8 mouse cellular contexts compared by ENCODE assay signal in the genomic region with DNA sequence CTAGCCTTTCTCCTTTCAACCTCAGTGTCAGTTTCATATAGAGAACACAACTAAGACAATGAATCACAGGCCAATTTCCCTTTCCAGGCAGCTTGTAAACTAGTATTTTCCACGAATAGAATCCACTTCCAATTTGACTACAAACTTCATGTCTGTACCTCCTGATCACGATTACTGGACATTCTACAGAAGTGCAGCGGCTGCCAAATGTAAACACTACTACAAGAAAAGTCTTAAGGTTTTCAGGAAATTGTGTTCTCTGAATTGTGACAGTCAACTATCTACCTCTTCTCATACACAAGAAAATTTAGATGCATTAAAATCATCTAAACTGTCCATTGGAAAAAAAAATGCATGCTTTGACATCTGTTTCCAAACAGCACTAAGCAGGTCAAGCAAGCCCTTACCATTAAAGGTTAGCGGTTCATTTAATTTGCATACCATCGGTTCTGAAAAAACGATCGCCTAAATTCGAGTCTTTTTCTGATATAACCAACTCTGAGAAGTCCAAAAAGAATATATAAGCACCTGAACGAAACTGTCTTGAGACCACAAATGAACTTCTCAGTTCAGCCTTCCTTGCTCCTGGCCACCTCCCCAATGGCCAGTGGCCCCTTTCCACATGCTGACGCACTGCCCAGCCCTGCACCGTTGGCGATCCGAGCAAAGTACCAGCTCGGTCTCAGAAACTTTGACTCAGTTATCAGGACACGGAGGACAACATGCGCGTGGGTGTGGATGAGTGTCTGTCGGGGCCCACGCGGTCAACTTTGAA. TPM values are rescaled to one million over a fixed set of nuclear protein-coding genes. Genes with fewer than 3 reads are reported as not detected.
DNase-seq lines count a peak whose midpoint lies in the region; ATAC-seq and TF ChIP-seq lines count a peak whose summit lies in the region.

No protein-coding gene starts in this region.

- 7% methylated on average over 20 of the region's 20 CpGs for WGBS in kidney, postnatal 0 days
- 10% methylated on average over 20 of the region's 20 CpGs for WGBS in forebrain, embryonic 11.5 days
- 9% methylated on average over 20 of the region's 20 CpGs for WGBS in hindbrain, embryonic 16.5 days
- 13% methylated on average over 20 of the region's 20 CpGs for WGBS in midbrain, embryonic 10.5 days

- H3K4me1 ChIP-seq in kidney, postnatal 0 days (replicated peaks; ENCODE audit: insufficient read depth, low read length), result no peaks in the 10 kb centered on the region
- no peaks in the 10 kb centered on the region for H3K4me1 ChIP-seq in ES-E14 (ENCODE audit: control insufficient read depth in 2 of 2, insufficient read depth in 2 of 2, low read length in 2 of 2, poor library complexity in 1 of 2)
- H3K4me1 ChIP-seq in forebrain, embryonic 11.5 days (replicated peaks; ENCODE audit: control insufficient read depth, insufficient read depth, low read length), result peaks cover 2% of the 10 kb centered on the region; the same call in 1 of the 2 replicates
- H3K4me1 ChIP-seq in hindbrain, embryonic 16.5 days (ENCODE audit: control insufficient read depth, insufficient read depth, low read depth, low read length), result peaks cover 4% of the 10 kb centered on the region
- peaks cover 14% of the 10 kb centered on the region for H3K4me1 ChIP-seq in midbrain, embryonic 10.5 days

- H3K4me2 ChIP-seq in kidney, postnatal 0 days (ENCODE audit: low read length), result peak overlapping the region; percentile 88
- H3K4me2 ChIP-seq in forebrain, embryonic 11.5 days (ENCODE audit: low read depth, low read length, severe bottlenecking), result peak overlapping the region; percentile 97
- H3K4me2 ChIP-seq in hindbrain, embryonic 16.5 days (ENCODE audit: low read length), result peak overlapping the region; percentile 71

- H3K9me3 ChIP-seq in kidney, postnatal 0 days (replicated peaks; ENCODE audit: low read length), result no peaks in the 10 kb centered on the region
- H3K9me3 ChIP-seq in ES-E14 (ENCODE audit: control insufficient read depth, insufficient read depth, low read depth, low read length), result no peaks in the 10 kb centered on the region
- H3K9me3 ChIP-seq in forebrain, embryonic 11.5 days (ENCODE audit: control insufficient read depth, low read length), result no peaks in the 10 kb centered on the region
- no peaks in the 10 kb centered on the region for H3K9me3 ChIP-seq in hindbrain, embryonic 16.5 days (ENCODE audit: control insufficient read depth, low read length)
- H3K9me3 ChIP-seq in midbrain, embryonic 10.5 days (replicated peaks), result no peaks in the 10 kb centered on the region

- in situ Hi-C loops in ES-E14 (cut with MboI; ENCODE audit: low sequenced_read_pairs in 2 of 2, unreplicated experiment in 2 of 2), result no loop called here

- no peak for TF ChIP-seq CTCF in kidney, postnatal 0 days (IDR thresholded peaks at IDR 0.05; ENCODE audit: low read depth)

- H3K27ac ChIP-seq in kidney, postnatal 0 days, result 0 out of 2 replicates have a peak overlapping the region, but pooled peaks have one; percentile 72
- no peak overlapping the region for H3K27ac ChIP-seq in ES-E14 (ENCODE audit: insufficient read depth, low read depth, low read length, poor library complexity, severe bottlenecking)
- H3K27ac ChIP-seq in forebrain, embryonic 11.5 days (ENCODE audit: low read depth, low read length), result no peak overlapping the region
- H3K27ac ChIP-seq in hindbrain, embryonic 16.5 days (ENCODE audit: low read depth, low read length), result no peak overlapping the region
- peak overlapping the region; percentile 88; the same call in 1 of the 2 replicates for H3K27ac ChIP-seq in midbrain, embryonic 10.5 days (replicated peaks)

- peak overlapping the region; percentile 85 for H3K9ac ChIP-seq in kidney, postnatal 0 days (ENCODE audit: low read depth, low read length)
- H3K9ac ChIP-seq in ES-E14 (ENCODE audit: insufficient read depth, low read depth, low read length, poor library complexity, severe bottlenecking), result peak overlapping the region; percentile 81
- peak overlapping the region; percentile 82 for H3K9ac ChIP-seq in forebrain, embryonic 11.5 days (ENCODE audit: low read length)
- peak overlapping the region; percentile 82 for H3K9ac ChIP-seq in hindbrain, embryonic 16.5 days (ENCODE audit: low read depth, low read length)

- no peaks in the 10 kb centered on the region for H3K27me3 ChIP-seq in kidney, postnatal 0 days (ENCODE audit: insufficient read depth, low read length)
- no peaks in the 10 kb centered on the region for H3K27me3 ChIP-seq in forebrain, embryonic 11.5 days (ENCODE audit: control insufficient read depth, insufficient read depth, low read length)
- H3K27me3 ChIP-seq in hindbrain, embryonic 16.5 days (replicated peaks; ENCODE audit: control insufficient read depth, insufficient read depth, low read length), result no peaks in the 10 kb centered on the region
- H3K27me3 ChIP-seq in midbrain, embryonic 10.5 days (ENCODE audit: low read depth, poor library complexity, severe bottlenecking), result peaks cover 10% of the 10 kb centered on the region

- no peaks in the 10 kb centered on the region for H3K36me3 ChIP-seq in kidney, postnatal 0 days (ENCODE audit: insufficient read depth, low read length)
- H3K36me3 ChIP-seq in ES-E14 (ENCODE audit: control insufficient read depth, insufficient read depth, low read length, poor library complexity, severe bottlenecking), result no peaks in the 10 kb centered on the region
- no peaks in the 10 kb centered on the region for H3K36me3 ChIP-seq in forebrain, embryonic 11.5 days (ENCODE audit: control insufficient read depth, insufficient read depth, low read length)
- H3K36me3 ChIP-seq in hindbrain, embryonic 16.5 days (ENCODE audit: control insufficient read depth, insufficient read depth, low read length), result no peaks in the 10 kb centered on the region
- no peaks in the 10 kb centered on the region for H3K36me3 ChIP-seq in midbrain, embryonic 10.5 days

- ATAC-seq in kidney, postnatal 0 days (replicated peaks; ENCODE audit: low FRiP score, low read depth), result peak; percentile 33
- ATAC-seq in forebrain, embryonic 11.5 days (replicated peaks; ENCODE audit: low FRiP score), result peak; percentile 42
- peak; percentile 48 for ATAC-seq in hindbrain, embryonic 16.5 days

- H3K4me3 ChIP-seq in kidney, postnatal 0 days (replicated peaks; ENCODE audit: low read depth, low read length), result peak overlapping the region; percentile 94
- H3K4me3 ChIP-seq in ES-E14 (ENCODE audit: insufficient read depth in 1 of 2, low read depth in 1 of 2, low read length in 2 of 2, poor library complexity in 1 of 2, severe bottlenecking in 1 of 2), result peak overlapping the region; percentile 91 to 99
- peak overlapping the region; percentile 78 for H3K4me3 ChIP-seq in forebrain, embryonic 11.5 days (ENCODE audit: low read depth, low read length)
- H3K4me3 ChIP-seq in hindbrain, embryonic 16.5 days (ENCODE audit: low read length), result peak overlapping the region; percentile 98
- peak overlapping the region; percentile 87 for H3K4me3 ChIP-seq in midbrain, embryonic 10.5 days

- no peak for DNase-seq in kidney, postnatal 0 days (ENCODE audit: low spot score)
- no peak for DNase-seq in kidney, postnatal 14 days
- no peak for DNase-seq in ES-E14 (ENCODE audit: low read depth, low spot score)
- no peak for DNase-seq in forebrain, embryonic 11.5 days (ENCODE audit: low spot score)
- DNase-seq in midbrain, embryonic 10.5 days (ENCODE audit: low spot score), result no peak
- no peak for DNase-seq in thymus, postnatal 10 days (ENCODE audit: low spot score in 2 of 2)
- DNase-seq in testis, postnatal 14 days (ENCODE audit: low spot score), result no peak

TF ChIP-seq in ES-E14, 5 proteins besides CTCF, POLR2A, EP300 and RAD21:
- no peak for TF ChIP-seq MAFK (IDR thresholded peaks at IDR 0.05; ENCODE audit: insufficient read depth, low read depth, low read length)
- TF ChIP-seq HCFC1 (IDR thresholded peaks at IDR 0.05; ENCODE audit: borderline replicate concordance, insufficient read depth, low read length), result no peak
- no peak for TF ChIP-seq ZNF384 (IDR thresholded peaks at IDR 0.05; ENCODE audit: low read depth, low read length)
- no peak for TF ChIP-seq CHD2 (IDR thresholded peaks at IDR 0.05; ENCODE audit: low read depth, low read length)
- TF ChIP-seq ZC3H11A (IDR thresholded peaks at IDR 0.05; ENCODE audit: borderline replicate concordance, low read depth, low read length), result no peak
TF ChIP-seq in ES-E14: peak in this region for 0.

RNA-seq across cellular contexts. Expression of gene Rabgap1l, which starts 1.4 kb away (rescaled TPM):
- polyA plus RNA-seq in kidney, postnatal 0 days (2015; fragmentation: Nextera tagmentation; extraction: Ambion mirVana), result 10.7 and 12.0 TPM in 2 replicates
- total RNA-seq in ES-E14 (2012; rRNA removed), result 10.3 and 18.1 TPM in 2 replicates
- 11.5 and 17.4 TPM in 2 replicates for polyA plus RNA-seq in forebrain, embryonic 11.5 days (2014; fragmentation: Nextera tagmentation; extraction: Ambion mirVana)
- 30.0 and 32.7 TPM in 2 replicates for polyA plus RNA-seq in hindbrain, embryonic 16.5 days (2015; fragmentation: Nextera tagmentation; extraction: Ambion mirVana)
- polyA plus RNA-seq in midbrain, embryonic 10.5 days (2016; fragmentation: Nextera tagmentation; extraction: Ambion mirVana), result 6.8 and 9.5 TPM in 2 replicates

Comparison
In these comparisons a context has a peak if more than half of its experiments do, and no peak if none do; other contexts are left out.
1. H3K27ac ChIP-seq: peak in kidney, postnatal 0 days (single experiment) and midbrain, embryonic 10.5 days (single experiment); none in ES-E14 (single experiment), forebrain, embryonic 11.5 days (single experiment) and hindbrain, embryonic 16.5 days (single experiment).
2. Peak in every context shown above with its lines, with median percentiles within 50 percentile points of each other: ATAC-seq, H3K4me2 ChIP-seq, H3K4me3 ChIP-seq and H3K9ac ChIP-seq.